Mouse (Mus musculus) retina, adult 2 months (tissue): ENCODE measurements around the gene Ccdc70.
"Not testable (repeated sequence)": the region's sequence is repeated elsewhere in the genome, so short reads cannot be mapped to it uniquely, and the experiment has no call there.

Experiments used
- DNase-seq: peaks from one replicate; pipeline ENCODE4 v3.0.0-alpha.2; 2012; ENCODE audit warnings: low read depth, low spot score

Gene Ccdc70

GRCm38 (mm10) chr8:21969475-21969874 lies at the start of gene Ccdc70:
Gene Ccdc70 (plus strand): TSS chr8:21969775.
- no peak for DNase-seq

GRCm38 (mm10) chr8:21930754-21931153 lies 38.8 kb upstream of the Ccdc70 start:
- DNase-seq = not testable (repeated sequence)

DNA sequence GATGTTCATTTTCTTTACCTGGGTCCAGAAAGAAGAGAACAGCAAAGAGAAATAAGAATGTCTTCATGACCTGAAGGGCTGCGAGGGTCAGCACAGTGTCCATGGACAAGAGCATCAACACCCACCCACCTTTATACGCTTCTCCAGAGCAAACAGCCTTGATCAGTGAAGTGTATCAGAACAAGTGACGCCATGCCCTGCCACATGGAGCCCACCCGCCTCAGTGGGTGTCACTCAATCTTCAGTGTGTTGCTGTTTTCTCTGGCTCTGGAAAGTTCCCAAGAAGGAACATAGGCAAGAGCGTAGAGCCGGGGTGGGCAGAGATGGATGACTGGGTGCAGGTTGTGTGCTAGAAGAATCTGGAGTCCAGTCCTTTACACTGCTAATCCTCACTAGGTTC lies 37.0 kb upstream of the Ccdc70 start, which contains the start of gene Defb15:
Defb15 (minus strand) TSS at position 101 of the 400 bp plus-strand sequence.
- DNase-seq = no peak

- DNase-seq = not testable (repeated sequence)
Observed at GRCm38 (mm10) chr8:21938052-21938451, 31.5 kb upstream of the Ccdc70 start, which contains the start of gene Defb35. Gene Defb35 (plus strand): TSS chr8:21938352.

DNA sequence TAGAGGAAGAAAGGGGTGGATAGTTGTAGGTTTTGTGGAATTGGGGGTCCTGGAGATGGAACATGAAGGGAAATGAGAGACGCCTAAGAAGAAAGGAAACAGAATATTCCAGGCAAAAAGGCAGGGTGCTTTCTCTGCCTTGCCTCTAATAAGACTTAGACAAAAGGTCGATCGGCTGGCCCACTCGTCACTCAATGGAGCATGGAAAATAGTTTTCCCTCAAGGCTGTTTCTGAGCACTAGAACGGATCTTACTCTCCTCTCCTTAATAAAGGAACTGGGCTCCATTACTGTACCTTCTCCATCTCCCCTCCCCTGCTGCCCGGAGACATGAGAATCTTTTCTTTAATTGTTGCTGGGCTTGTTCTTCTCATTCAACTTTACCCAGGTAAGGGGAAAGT lies 23.1 kb upstream of the Ccdc70 start, which contains the start of gene Defb13:
Defb13 (plus strand) TSS at position 301 of the 400 bp plus-strand sequence.
- DNase-seq = no peak

- no peak for DNase-seq
Observed at GRCm38 (mm10) chr8:21947311-21948017, 22.1 kb upstream of the Ccdc70 start.

- DNase-seq = no peak
Observed at GRCm38 (mm10) chr8:21955321-21955720, 14.3 kb upstream of the Ccdc70 start.

GRCm38 (mm10) chr8:21956336-21956735 lies 13.2 kb upstream of the Ccdc70 start:
- no peak for DNase-seq

- no peak for DNase-seq
Observed at GRCm38 (mm10) chr8:21958414-21958813, 11.2 kb upstream of the Ccdc70 start, which contains the start of gene Fam90a1a. Gene Fam90a1a (plus strand): TSS chr8:21958714.

GRCm38 (mm10) chr8:21966646-21967045 lies 2.9 kb upstream of the Ccdc70 start:
- DNase-seq = no peak

DNA sequence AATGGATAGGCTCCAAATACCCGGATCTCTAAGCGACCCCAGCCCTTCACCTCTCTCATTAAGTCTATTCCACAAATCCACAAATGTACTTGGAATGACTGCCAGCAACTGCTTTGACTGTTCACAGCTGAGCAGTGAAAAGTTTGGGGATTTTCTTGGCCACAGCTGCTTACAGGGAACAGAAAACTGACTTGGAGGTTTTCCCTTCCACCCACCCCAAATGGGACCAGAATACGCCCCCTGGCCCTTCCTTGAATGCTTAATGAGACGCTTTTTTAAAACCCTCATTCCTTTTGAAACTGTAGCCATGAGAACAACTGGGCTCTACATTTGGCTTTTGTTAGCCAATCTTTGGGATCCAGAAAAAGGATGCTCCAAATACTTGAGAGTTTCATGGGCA lies 8.6 kb downstream of the Ccdc70 start:
- DNase-seq = no peak

DNA sequence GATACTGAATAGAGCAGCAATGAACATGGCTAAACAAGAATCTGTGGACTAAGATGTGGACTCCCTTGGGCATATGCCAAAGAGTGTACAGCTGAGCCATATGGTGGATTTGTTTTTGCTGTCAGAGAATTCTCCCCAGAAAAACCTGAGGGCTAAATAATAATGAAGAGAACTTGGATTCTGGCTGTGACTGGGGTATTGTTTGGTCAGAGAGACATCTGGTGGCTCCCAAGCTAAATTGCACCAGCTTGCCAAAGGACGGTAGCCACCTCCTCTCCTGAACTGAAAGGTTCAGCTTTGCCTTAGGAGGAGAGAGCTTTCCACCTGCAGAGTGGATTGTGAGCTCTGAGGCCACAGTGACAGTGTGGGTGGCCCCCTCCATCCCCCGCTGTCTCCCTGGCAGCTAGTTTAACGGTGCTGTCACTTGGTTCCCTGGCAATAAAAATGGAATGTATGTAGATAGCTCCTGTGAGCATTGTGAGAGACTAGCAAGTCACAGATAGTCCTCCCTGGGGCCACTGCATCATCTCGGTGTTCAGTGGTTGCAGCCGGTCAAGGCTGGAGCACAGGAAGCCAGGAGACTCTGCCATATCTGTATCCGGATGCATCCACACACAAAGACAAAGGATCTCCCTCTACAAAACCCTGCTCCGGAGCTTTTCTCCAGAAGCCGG lies 12.2 kb downstream of the Ccdc70 start:
- DNase-seq = peak; percentile 13

DNA sequence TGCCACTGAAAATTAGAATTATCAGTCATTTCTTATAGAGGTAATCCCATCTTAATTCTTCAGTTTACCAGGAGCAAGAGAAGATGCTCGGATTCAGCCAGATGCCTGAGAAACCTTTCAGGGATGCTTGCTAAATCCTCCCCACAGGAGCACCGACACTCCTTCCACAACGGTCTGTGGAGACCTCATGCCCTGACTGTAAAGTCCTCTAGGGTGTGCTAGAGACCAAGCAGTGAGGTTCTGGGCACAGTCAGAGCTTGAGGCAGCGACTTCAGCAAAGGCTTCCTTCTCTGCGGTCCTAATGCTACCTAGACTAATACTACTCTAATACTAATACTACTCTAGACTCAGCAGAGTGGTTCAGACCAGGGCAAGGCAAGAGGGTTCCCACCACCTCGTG lies 22.6 kb downstream of the Ccdc70 start:
- DNase-seq = peak; percentile 37

DNA sequence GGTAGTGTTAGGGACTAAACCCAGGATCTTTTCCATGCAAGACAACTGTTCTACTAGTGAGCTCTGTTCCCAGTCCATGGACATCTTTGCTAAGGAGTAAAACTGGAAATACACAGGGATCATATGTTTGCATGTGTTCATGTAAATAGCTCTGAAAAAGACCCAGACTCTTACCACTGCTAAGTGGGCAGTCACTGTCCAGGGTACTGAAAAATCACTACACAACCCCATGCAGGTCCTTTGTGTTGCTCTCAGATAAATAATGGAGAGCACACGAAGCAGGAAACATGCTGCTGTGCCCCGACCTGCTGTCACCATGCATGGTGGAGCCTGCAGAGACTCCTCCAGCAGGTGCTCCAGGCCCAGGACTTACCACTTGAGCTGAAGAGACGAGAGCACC lies 25.6 kb downstream of the Ccdc70 start:
- no peak for DNase-seq

- DNase-seq = no peak
Observed at GRCm38 (mm10) chr8:22004750-22005522, 35.4 kb downstream of the Ccdc70 start.

GRCm38 (mm10) chr8:22006423-22006822 lies 36.8 kb downstream of the Ccdc70 start:
- DNase-seq = no peak

DNA sequence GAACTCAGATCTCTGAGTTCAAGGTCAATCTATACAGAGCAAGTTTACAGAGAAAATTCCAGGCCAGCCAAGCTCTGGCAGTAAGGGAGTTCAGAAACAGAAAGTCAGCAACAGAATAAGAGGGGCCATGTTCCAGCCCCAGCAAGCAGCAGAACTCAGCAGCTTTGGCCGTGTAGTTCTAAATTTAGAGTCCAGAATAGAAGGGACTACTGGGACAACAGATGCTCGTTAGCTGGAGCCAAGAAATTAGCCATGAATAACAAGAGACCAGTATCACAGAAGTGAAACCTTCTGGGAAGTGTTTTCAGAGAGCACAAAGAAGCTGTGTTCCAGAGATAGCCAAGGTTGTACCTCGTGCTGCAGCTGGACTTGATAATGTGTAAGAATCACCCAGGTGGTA lies 39.8 kb downstream of the Ccdc70 start:
- no peak for DNase-seq

GRCm38 (mm10) chr8:22013034-22013707 lies 43.6 kb downstream of the Ccdc70 start:
- DNase-seq = no peak

GRCm38 (mm10) chr8:22017731-22018130 lies 48.2 kb downstream of the Ccdc70 start:
- no peak for DNase-seq

DNA sequence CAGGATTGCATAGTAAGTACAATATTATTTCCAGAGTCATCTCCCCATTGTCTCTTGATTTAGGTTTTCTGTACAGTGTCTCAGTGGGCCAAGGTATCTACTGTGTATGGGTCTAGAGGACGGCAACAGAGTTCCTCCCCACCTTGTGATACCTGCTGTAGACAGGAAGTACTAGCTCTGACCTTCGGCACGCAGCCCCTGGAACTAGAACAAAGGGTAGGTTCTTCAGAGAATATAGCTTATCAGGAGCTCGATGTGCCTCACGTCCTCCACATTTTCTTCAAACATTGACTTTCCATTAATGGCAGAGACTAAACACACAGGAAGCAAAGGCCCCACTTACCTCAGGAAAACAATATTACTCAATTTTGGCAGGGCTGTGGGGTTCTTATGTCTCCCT lies 49.9 kb downstream of the Ccdc70 start:
- DNase-seq = no peak

DNA sequence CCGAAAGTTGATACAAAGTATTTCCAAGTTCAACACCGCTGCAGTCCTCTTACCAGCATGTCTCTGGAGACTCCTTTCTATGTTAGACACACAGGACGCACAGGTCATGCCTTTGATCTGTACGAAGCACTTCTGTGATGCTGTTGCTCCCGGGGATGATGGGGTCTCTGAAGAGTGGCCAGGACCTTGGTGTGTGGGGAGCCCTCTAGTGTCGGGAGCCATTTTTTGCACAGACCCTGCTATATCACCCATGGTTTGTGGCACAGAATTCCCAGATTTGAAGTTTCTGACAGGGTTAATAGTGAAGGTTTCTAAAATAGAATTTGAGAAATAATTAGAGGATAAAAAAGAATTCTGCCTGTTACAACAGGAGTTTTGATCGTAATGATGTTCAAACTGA lies 52.7 kb downstream of the Ccdc70 start:
- DNase-seq = no peak
